Mouse (Mus musculus): ENCODE measurements around the gene Ltb4r2.

Gene Ltb4r2

GRCm38 (mm10) chr14:55761163-55761562 lies at the start of gene Ltb4r2:
Gene Ltb4r2 (plus strand): TSS chr14:55761428.
- DNase-seq (ENCODE audit: low spot score): no peak

GRCm38 (mm10) chr14:55711786-55712185 lies 49.4 kb upstream of the Ltb4r2 start:
- DNase-seq (ENCODE audit: low spot score): no peak

- DNase-seq (ENCODE audit: low spot score): peak; percentile 44
These were observed 48.1 kb upstream of the Ltb4r2 start for GRCm38 (mm10) chr14:55713007-55713728.

DNA sequence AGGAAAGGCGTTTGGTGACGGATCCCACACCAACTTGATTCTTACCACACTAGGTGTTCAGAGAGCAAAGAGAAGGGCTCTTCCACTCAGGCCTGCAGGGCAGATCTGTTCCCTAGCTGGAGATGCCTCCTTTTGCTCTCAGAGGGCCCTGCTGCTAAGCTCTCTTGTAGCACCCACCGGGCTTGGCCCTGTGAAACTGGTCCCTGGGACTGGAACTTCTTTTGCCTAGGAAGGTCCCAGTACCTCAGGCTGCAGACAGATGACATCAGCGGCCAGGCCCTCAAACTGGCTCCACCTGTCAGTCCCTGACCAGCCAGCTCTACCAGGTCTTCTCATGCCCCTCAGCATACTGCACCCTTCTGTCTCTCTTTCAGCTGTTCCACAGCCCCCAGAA lies 47.5 kb upstream of the Ltb4r2 start, which contains the start of gene Tgm1:
Tgm1 (minus strand) TSS at position 198 of the 394 bp plus-strand sequence.
- no peak for DNase-seq (ENCODE audit: low spot score)

DNA sequence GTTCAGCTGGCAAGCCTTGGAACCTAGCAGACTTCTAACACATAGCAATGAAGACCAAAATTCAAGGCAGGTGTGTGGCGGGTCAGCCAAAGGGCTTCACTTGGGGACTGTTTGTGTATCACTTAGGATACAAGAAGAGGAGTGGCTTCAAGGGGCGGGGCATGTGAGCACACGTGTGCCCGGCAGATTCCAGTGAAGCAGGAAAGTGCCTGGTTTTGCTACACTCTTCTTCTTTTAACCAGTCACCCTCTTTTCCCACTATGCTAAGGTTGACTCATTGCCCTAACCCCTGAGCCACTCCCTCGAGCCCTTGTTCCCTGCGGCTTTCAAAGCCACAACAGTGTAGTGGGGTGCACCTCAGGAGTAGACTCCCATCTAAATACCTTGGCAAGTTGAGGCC lies 46.3 kb upstream of the Ltb4r2 start:
- peak; percentile 18 for DNase-seq (ENCODE audit: low spot score)

DNA sequence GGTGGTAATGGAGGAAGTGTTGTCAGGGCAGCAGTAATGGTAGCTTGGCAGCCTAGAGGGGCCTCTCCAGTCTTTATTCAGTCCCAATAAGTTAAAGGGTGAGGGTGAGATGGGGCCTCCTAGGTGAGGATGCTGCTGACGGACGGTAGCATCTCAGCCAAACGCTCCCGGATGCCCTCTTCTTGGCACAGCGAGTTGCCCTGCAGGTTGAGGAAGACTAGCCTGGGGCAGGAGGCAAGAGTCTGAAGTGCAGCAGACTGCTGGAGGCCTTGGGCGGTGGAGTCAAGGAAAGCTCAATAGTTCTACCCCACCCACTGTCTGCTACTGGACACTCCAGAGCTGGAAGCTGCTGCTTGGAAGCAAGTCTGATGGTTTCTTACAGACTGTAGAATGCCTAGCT lies 45.0 kb upstream of the Ltb4r2 start:
- no peak for DNase-seq (ENCODE audit: low spot score)

DNA sequence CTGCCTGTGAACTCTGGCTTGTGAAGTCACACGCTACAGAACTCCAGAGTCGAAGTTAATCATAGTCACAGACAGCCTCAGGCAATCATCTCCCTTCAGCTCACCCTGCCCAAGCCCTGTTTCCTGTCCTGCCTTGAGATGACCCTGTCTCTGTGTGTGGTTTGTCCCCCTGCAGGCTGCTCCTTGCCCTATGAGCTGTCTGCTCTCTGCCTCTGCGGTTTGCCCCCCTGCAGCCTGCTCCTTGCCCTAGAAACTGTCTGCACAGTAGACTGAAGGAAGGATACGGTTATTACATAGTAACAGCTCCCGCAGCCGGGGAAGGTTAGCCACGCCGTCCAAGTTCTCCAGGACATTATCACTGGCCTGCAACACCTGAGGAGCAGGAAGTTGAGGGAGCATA lies 44.3 kb upstream of the Ltb4r2 start:
- DNase-seq (ENCODE audit: low spot score): no peak

DNA sequence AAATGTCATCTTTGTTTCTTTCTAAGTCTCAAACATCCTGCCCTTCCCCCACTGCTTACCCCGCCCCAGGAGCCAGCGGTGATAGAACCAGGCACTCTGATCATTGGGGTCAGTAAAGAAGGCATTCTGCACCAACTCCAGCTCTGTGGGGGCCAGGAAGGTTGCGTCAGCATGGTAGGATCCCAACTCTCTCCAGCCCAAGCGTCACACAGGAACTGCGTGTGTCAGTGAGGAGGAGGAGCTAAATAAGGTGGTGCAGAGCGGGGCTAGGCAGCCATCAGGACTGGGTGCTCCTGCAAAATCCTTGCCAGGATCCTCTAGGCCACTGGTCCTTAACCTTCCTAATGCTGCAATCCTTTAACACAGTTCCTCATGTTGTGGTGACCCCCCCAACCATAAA lies 41.5 kb upstream of the Ltb4r2 start:
- no peak for DNase-seq (ENCODE audit: low spot score)

DNA sequence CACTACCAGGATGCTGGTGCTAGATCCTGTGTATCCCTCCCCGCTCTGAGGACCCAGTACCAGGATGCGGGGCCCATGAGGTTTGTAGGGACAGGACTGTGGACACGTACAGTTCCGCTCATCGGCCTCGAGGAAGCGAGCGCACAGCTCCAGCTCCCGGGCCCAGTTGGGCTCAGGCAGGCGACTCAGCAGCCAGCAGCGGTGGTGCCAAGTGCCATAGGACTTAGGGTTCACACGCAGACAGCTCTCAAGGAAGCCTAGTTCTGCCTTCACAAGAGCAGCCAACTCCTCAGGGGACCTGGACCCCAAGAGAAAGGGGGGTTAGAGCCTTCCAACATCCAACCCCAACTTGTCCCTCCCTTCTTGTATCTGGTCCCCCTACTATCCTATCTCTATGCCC lies 40.6 kb upstream of the Ltb4r2 start:
- no peak for DNase-seq (ENCODE audit: low spot score)

- DNase-seq (ENCODE audit: low spot score): no peak
These were observed 40.2 kb upstream of the Ltb4r2 start for GRCm38 (mm10) chr14:55721076-55721475.

GRCm38 (mm10) chr14:55721700-55722437 lies 39.4 kb upstream of the Ltb4r2 start, which contains the start of gene Rabggta:
Gene Rabggta (minus strand): TSS chr14:55722263.
- peak; percentile 95 for DNase-seq (ENCODE audit: low spot score)

GRCm38 (mm10) chr14:55722438-55722945 lies 38.7 kb upstream of the Ltb4r2 start:
- no peak for DNase-seq (ENCODE audit: low spot score)

DNA sequence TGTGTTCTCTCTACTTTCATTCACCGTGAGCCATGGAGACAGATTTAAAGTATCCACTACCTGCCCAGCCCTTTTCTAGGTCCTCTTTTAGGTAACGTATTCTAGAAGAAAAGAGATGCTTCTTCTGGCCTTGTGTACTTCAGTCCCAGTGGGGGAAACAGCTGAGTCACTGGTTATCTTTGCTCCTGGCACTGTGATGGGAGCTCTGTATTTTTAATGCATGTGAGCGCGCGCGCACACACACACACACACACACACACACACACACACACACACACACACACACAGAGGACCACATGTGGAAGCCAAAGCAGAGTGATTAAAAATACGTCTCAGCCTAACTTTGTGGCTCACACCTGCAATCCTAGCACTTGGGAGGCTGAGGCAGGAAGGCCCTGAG lies 37.8 kb upstream of the Ltb4r2 start:
- DNase-seq (ENCODE audit: low spot score): no peak

DNA sequence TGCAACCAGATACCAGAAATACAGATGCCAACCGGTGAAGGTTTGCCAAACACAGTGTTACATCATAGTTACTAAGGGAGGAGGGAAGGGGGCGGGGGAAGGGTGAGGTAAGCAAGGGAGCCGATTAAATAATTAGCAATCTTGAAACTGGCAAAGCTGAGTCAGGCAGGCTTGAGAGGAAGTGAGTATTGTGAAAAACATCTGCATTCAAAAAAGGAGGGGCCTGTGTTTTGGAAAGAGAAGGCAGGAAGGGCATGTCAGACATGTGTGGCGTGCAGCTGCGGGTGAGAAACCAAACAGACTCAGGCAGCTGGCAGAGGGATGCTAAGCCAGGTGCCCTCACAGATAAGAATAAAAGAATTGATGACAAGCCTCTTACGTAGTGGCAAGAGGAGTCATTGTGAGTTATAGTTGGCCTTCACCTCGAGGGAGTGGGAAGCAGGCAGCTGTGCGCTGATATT lies 36.8 kb upstream of the Ltb4r2 start:
- DNase-seq (ENCODE audit: low spot score): no peak

DNA sequence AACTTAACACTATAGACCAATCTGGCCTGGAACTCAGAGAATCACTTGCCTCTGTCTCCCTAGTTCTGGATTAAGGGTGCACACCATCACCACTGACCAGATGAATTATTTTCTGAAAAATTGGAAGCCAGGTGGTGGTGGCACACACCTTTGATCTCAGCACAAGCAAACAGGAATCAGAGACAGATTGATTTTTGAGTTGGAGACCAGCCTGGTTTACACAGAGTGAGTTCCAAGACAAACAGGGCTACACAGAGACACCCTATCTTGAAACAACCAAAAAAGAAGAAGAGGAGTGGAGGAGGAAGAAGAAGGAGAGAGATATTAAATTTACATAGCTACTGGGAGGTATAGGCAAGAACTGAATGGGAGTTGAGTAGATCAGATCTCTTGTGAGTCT lies 35.0 kb upstream of the Ltb4r2 start:
- DNase-seq (ENCODE audit: low spot score): no peak

DNA sequence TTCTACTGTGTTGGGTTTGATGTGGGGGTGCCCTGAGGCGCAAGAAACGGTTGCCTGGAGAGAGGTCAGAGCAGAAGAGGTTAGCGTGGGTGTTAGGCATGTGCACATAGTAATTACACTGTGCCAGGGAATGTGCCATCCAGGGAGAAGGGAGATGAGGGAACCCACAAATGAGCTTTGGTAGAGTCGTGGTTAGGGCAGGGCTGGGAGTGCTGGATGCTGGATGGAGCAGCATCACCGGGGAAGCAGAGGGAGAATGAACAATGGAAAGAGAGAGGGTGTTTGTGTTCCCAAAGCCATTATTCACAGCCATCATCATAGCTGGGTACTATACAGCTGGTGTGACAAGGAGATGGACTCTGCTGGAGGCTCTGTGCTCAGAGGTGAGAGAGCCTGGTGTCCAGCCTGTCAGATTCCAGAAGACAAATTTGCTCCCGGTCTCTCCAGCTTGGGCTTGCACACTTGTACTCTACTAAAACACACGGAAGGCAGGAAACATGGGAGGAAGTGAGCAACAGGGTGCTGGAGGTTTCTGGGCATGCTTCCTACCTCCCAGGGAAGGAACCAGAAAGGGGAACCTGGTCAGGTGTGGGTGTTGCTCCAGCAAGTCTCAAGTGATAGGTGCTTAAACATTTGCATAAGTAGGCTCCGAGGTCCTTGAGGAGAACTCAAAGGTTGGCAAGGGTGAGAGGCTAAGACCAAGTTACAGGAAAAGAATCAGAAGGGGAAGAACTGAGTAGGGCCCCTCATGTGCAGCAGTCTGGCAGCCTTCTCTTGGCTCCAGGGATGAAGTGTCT lies 33.1 kb upstream of the Ltb4r2 start:
- no peak for DNase-seq (ENCODE audit: low spot score)

DNA sequence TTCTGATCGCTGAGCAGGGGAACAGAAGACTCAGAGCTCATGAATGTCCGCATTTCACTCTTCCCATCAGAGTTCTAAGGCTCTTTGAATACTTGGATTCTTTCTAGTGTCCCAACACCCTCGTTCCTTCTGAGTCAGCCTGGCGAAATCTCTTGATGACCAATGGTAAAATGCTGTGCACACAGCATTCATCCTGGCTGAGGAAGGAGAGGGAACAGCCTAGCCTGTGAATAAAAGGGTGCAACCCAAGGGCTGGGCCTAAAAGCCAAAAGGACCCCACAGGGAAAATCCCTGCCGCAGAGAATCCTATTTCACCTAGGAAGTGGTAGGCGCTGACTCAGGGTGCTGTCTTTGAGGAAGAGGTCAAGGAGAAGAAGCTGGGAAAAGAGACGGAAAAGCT lies 31.1 kb upstream of the Ltb4r2 start:
- no peak for DNase-seq (ENCODE audit: low spot score)

DNA sequence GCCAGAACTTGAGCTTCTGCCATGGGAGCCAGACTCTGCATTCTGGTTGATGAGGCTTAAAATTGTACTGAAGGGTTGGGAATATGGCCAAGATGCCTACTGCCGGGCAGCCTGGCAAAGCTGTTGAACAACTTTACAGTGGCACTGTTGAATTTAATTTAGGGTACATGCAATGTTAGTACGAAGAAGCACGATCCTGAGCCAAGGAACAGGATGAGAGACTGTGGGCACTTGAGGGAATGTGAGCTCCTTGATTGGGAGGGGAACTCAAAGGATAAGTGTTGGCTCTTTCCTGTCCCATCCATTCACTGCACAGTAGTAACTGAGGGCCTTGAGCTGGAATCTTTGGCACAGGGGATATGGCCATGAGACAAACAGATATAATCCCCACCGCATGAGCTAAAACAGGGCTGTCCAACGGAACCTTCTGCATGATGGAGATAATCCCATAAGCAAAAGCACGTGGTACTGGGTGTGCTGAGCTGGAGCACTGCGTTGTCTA lies 30.6 kb upstream of the Ltb4r2 start:
- no peak for DNase-seq (ENCODE audit: low spot score)

DNA sequence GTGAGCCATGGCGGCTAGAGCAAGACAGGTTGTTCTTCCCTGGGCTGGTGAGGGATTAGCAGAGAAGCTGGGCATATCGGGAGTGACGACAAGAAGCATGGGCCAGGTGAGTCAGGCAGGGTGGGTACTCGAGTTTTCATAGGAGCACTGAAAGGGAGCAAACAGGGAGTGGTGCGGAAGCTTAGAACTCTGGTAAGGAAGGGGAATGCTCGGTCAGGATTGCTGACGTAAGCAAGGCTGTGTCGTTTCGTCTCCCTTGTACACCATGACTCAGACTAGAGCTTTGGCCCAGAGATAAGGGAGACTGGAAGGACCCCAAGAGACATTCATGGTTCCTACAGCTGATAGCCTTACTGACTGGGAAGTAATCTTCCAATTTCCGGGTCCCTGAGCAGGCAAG lies 27.3 kb upstream of the Ltb4r2 start:
- DNase-seq (ENCODE audit: low spot score): no peak

DNA sequence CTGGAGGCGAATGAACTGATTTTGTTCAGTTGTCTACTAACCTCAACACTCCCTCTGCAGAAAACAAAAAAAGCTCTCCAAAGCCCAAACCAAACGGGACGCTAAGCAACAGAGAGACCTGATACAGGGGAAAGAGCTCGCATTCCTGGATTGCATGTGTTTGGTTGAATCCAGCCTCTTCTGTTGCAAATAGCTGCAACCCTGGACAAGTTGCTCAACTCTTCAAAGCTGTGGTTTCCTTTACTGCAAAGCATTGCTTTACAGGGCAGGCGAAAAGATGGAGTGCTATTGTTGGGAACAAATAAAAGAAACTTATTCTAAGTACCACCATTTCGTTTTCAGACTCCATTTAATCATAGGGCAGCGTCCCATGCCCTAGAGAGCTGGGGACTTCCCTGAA lies 26.4 kb upstream of the Ltb4r2 start:
- DNase-seq (ENCODE audit: low spot score): no peak

DNA sequence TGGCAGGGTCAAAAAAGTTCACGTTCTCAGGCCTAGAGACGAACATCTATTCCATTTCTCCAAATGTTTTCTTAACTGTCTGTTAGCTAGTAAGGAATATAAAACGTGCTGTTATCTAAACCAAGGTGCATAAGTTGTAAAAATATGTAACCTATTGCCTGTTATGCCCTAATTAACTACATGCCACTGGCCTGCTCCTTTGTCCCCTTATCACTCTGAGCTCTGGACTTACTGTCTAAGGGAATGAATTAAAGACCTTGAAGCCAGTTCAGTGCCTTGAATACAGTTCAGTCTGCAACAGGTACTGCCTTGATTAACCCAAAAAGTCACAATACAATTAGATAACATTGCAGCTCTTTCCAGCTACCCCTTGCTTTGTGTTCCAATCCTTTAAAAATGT lies 25.9 kb upstream of the Ltb4r2 start:
- DNase-seq (ENCODE audit: low spot score): no peak

DNA sequence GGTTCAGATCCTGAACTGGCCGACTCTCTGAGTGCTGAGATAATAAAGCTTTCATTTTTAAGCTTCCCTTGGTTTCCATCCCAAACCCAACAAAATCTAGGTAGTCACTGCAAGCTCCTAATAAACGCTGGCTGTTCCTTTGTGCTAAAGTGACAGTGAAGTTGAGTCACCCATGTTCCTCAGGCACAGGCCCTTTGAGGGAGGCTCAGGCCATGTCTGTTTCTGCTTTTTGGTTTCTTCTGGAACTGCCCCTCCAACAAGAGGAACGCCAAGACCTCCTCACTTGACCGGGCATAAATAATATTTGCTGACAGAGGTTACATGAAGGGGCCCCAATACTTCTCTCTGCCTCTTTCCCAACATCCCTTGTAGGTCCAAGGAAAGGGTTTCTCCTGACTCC lies 25.5 kb upstream of the Ltb4r2 start:
- DNase-seq (ENCODE audit: low spot score): no peak
